Mouse (Mus musculus): ENCODE data around the gene 9530002B09Rik. TPM values are rescaled to one million over a fixed set of nuclear protein-coding genes. Genes with fewer than 3 reads are reported as not detected.

9530002B09Rik gene
- total RNA-seq (2023): not detected

DNA sequence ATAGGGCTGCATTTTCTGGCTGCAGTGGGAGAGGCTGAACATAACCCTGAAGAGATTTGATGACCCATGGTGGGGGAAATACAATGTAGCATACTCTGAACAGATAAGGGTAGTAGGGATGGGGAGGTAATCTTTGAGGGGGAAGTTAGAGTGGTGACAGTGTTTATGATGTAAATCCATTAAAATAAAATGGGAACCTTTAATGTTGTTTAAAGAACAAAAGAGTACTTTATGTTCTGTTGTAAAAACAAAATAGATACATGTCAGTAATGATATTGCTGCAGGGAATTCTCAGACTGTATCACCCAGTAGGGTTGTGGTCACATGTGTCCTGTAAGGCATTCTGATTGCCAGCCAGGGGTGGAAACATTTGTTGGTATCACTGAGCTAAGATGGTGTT lies at the start of gene 9530002B09Rik:
Gene 9530002B09Rik, plus strand, starts transcription at position 301 of the 400 bp plus-strand sequence.

Other genes with a start within 250 kb of the 9530002B09Rik start
- 10 to 100 TPM; 44.2 to 54.7 TPM for gene Ppt1, start 147.0 kb downstream of the 9530002B09Rik start, total RNA-seq (2023)
- gene Cap1, start 196.8 kb downstream of the 9530002B09Rik start, total RNA-seq (2023): 100 to 1,000 TPM; 798 to 872 TPM